Mouse (Mus musculus) small intestine, adult 2 months (tissue): ENCODE results near the gene Mrpl20. TPM values are rescaled to one million over a fixed set of nuclear protein-coding genes. Genes with fewer than 3 reads are reported as not detected.

Source experiments
- H3K27ac ChIP-seq: fragments of 200-500 bp; 2 replicates; pipeline ENCODE4 v1.5.1; 2012; ENCODE audit warnings: low read depth, low read length, control low read depth, inconsistent platforms; ENCODE audit not compliant: insufficient read depth
- H3K27me3 ChIP-seq: fragments of 200-500 bp; 2 replicates; pipeline ENCODE4 v1.6.1; 2012; ENCODE audit warnings: mild to moderate bottlenecking, moderate library complexity, low read length, inconsistent platforms; ENCODE audit not compliant: control insufficient read depth, insufficient read depth
- H3K36me3 ChIP-seq: fragments of 200-500 bp; 2 replicates; pipeline ENCODE4 v1.6.1; 2012; ENCODE audit warnings: mild to moderate bottlenecking, low read length, control low read depth, inconsistent platforms; ENCODE audit not compliant: control insufficient read depth, insufficient read depth
- H3K4me1 ChIP-seq: fragments of 200-500 bp; 2 replicates; pipeline ENCODE4 v1.6.1; 2012; ENCODE audit warnings: low read length, inconsistent platforms, mixed read lengths; ENCODE audit not compliant: control insufficient read depth, insufficient read depth, insufficient read length
- H3K4me3 ChIP-seq: fragments of 200-500 bp; 2 replicates; pipeline ENCODE4 v1.5.1; 2012; ENCODE audit warnings: low read depth, mild to moderate bottlenecking, control low read depth, inconsistent platforms, low read length, moderate library complexity
- CTCF ChIP-seq: fragments of 200-500 bp; IDR thresholded peaks from 2 replicates; pipeline ENCODE4 v1.5.1; 2012; ENCODE audit warnings: low read depth, mild to moderate bottlenecking, control low read depth, inconsistent platforms, low read length, moderate library complexity, mixed read lengths; ENCODE audit not compliant: insufficient replicate concordance, insufficient read length; ENCODE audit errors: extremely low read depth
- POLR2A ChIP-seq: fragments of 200-500 bp; IDR thresholded peaks from 2 replicates; pipeline ENCODE4 v1.6.1; 2012; ENCODE audit warnings: low read depth, mild to moderate bottlenecking, control low read depth, inconsistent platforms, low read length, moderate library complexity
- WGBS: fragments of 180-500 bp; shearing (Covaris S2); methylation state at CpG from one replicate; pipeline ENCODE4 v1.1.7; 2018; 5-methylcytosine and 5-hydroxymethylcytosine counted together
- polyA plus RNA-seq: library from polyadenylated mRNA; depleted of rRNA; stranded (reverse); fragments of >200 nt; gene quantifications from 2 replicates; pipeline ENCODE4 v1.2.3, GENCODE M21; 2012

Gene Mrpl20
- polyA plus RNA-seq, 1 experiment: 34.5 TPM

GRCm38 (mm10) chr4:155848434-155849095 lies 45.9 kb downstream of the Mrpl20 start:
- H3K27me3 ChIP-seq: no peaks in the 10 kb centered on the region
- TF ChIP-seq POLR2A: no peak
- TF ChIP-seq CTCF: no peak
- H3K36me3 ChIP-seq: 0 out of 2 replicates have a peak, but pooled peaks cover 2% of the 10 kb centered on the region
- 44% methylated on average over 7 of the region's 7 CpGs for WGBS
- H3K27ac ChIP-seq: peak overlapping the region; percentile 64
- peaks cover 27% of the 10 kb centered on the region for H3K4me1 ChIP-seq
- peak overlapping the region; percentile 91 for H3K4me3 ChIP-seq

GRCm38 (mm10) chr4:155849391-155849790 lies 46.7 kb downstream of the Mrpl20 start:
- TF ChIP-seq POLR2A (no peak), CTCF (no peak)
- Histone ChIP-seq H3K36me3 (peaks cover 6% of the 10 kb centered on the region; the same call in 1 of the 2 replicates), H3K27ac (peak overlapping the region; percentile 24), H3K27me3 (no peaks in the 10 kb centered on the region), H3K4me3 (no peak overlapping the region), H3K4me1 (peaks cover 27% of the 10 kb centered on the region)
- 54% methylated on average over 2 of the region's 2 CpGs for WGBS

- Histone ChIP-seq H3K27me3 (no peaks in the 10 kb centered on the region), H3K4me3 (no peak overlapping the region), H3K4me1 (peaks cover 27% of the 10 kb centered on the region), H3K36me3 (peaks cover 11% of the 10 kb centered on the region), H3K27ac (peak overlapping the region; percentile 24)
- WGBS: 30% methylated on average over 3 of the region's 3 CpGs
- TF ChIP-seq CTCF: no peak
- no peak for TF ChIP-seq POLR2A
Observed at GRCm38 (mm10) chr4:155849792-155850451, 47.2 kb downstream of the Mrpl20 start.

GRCm38 (mm10) chr4:155851368-155851767 lies 48.7 kb downstream of the Mrpl20 start:
- TF ChIP-seq POLR2A (no peak), CTCF (no peak)
- peaks cover 27% of the 10 kb centered on the region for H3K4me1 ChIP-seq
- H3K4me3 ChIP-seq: no peak overlapping the region
- 72% methylated on average over 3 of the region's 3 CpGs for WGBS
- no peaks in the 10 kb centered on the region for H3K27me3 ChIP-seq
- H3K36me3 ChIP-seq: peaks cover 26% of the 10 kb centered on the region
- H3K27ac ChIP-seq: no peak overlapping the region

- WGBS: 45% methylated on average over 2 of the region's 2 CpGs
- Histone ChIP-seq H3K4me3 (no peak overlapping the region), H3K27ac (no peak overlapping the region), H3K36me3 (peaks cover 30% of the 10 kb centered on the region), H3K27me3 (no peaks in the 10 kb centered on the region), H3K4me1 (peaks cover 27% of the 10 kb centered on the region)
- TF ChIP-seq POLR2A: no peak
Observed at GRCm38 (mm10) chr4:155851951-155852411, 49.3 kb downstream of the Mrpl20 start.

- no peak overlapping the region for H3K27ac ChIP-seq
- TF ChIP-seq POLR2A (no peak), CTCF (no peak)
- H3K36me3 ChIP-seq: peaks cover 40% of the 10 kb centered on the region
- 90% methylated on average over 9 of the region's 9 CpGs for WGBS
- H3K4me3 ChIP-seq: no peak overlapping the region
- H3K4me1 ChIP-seq: peaks cover 26% of the 10 kb centered on the region
- H3K27me3 ChIP-seq: no peaks in the 10 kb centered on the region
Observed at GRCm38 (mm10) chr4:155853421-155853820, 50.7 kb downstream of the Mrpl20 start.

- Histone ChIP-seq H3K27ac (no peak overlapping the region), H3K4me1 (peaks cover 12% of the 10 kb centered on the region; the same call in 1 of the 2 replicates), H3K36me3 (peaks cover 48% of the 10 kb centered on the region), H3K4me3 (no peak overlapping the region), H3K27me3 (no peaks in the 10 kb centered on the region)
- WGBS: 92% methylated on average over 12 of the region's 12 CpGs
- TF ChIP-seq CTCF (no peak), POLR2A (no peak)
Observed at GRCm38 (mm10) chr4:155854991-155855390, 52.3 kb downstream of the Mrpl20 start.
